Comparison of ENCODE assay signal across 11 mouse cellular contexts in genomic region chr12:101807400-101807799, GRCm38 (mm10). TPM values are rescaled to one million over a fixed set of nuclear protein-coding genes. Genes with fewer than 3 reads are reported as not detected.
DNase-seq lines count a peak whose midpoint lies in the region; ATAC-seq and TF ChIP-seq lines count a peak whose summit lies in the region.
"Had no signal": no experiment of that assay in that cellular context is flagged by ENCODE, and none has a peak within 500 bp of the region (broad histone marks: within the 10 kb centered on the region; RNA-seq: fewer than 3 reads in every experiment).

No protein-coding gene starts in this region.

- no peaks in the 10 kb centered on the region for H3K9me3 ChIP-seq in stomach, postnatal 0 days (ENCODE audit: control insufficient read depth, low read length)
- H3K9me3 ChIP-seq: embryonic facial prominence, embryonic 13.5 days had no signal

- H3K27ac ChIP-seq in stomach, postnatal 0 days (replicated peaks): no peak overlapping the region
- H3K27ac ChIP-seq: embryonic facial prominence, embryonic 13.5 days had no signal

- peak; percentile 49; the same call in 1 of the 2 replicates for ATAC-seq in stomach, postnatal 0 days (ENCODE audit: low FRiP score, low TSS enrichment)
- ATAC-seq: liver, postnatal 0 days had no signal

- 71% methylated on average over 2 of the region's 2 CpGs for WGBS in stomach, postnatal 0 days

- TF ChIP-seq EP300 in stomach, postnatal 0 days (optimal IDR thresholded peaks at IDR 0.05): no peak

- no peak overlapping the region for H3K4me2 ChIP-seq in stomach, postnatal 0 days (replicated peaks; ENCODE audit: low read depth)
- H3K4me2 ChIP-seq: embryonic facial prominence, embryonic 13.5 days had no signal

- no peak overlapping the region for H3K4me3 ChIP-seq in stomach, postnatal 0 days (ENCODE audit: low read depth, low read length)
- H3K4me3 ChIP-seq: embryonic facial prominence, embryonic 13.5 days had no signal

- no peaks in the 10 kb centered on the region for H3K36me3 ChIP-seq in stomach, postnatal 0 days (ENCODE audit: control insufficient read depth, insufficient read depth, low read length)

- DNase-seq in gastrocnemius, postnatal 10 days: peak; percentile 19
- DNase-seq in gastrocnemius, adult 18-20 months (ENCODE audit: low spot score): no peak
- DNase-seq in ovary, postnatal 36 days (ENCODE audit: low spot score): peak; percentile 38
- DNase-seq in ovary, postnatal 14 days (ENCODE audit: low spot score): no peak
- peak; percentile 38 to 46 for DNase-seq in kidney, postnatal 36 days
- DNase-seq in stomach, postnatal 0 days (ENCODE audit: low spot score): peak; percentile 24
- DNase-seq in testis, postnatal 10 days (ENCODE audit: low spot score): no peak
- no peak for DNase-seq in retina, embryonic 14.5 days (ENCODE audit: low spot score)
- DNase-seq: liver, postnatal 0 days had no signal

- no peak for TF ChIP-seq CTCF in stomach, postnatal 0 days (IDR thresholded peaks at IDR 0.05; ENCODE audit: low read depth)

- no peak overlapping the region for H3K9ac ChIP-seq in stomach, postnatal 0 days (ENCODE audit: low read length)
- H3K9ac ChIP-seq: embryonic facial prominence, embryonic 13.5 days; liver, postnatal 0 days had no signal

- H3K4me1 ChIP-seq in stomach, postnatal 0 days (replicated peaks; ENCODE audit: control insufficient read depth, insufficient read depth): no peaks in the 10 kb centered on the region

- H3K27me3 ChIP-seq in stomach, postnatal 0 days (ENCODE audit: control insufficient read depth, insufficient read depth, low read length): no peaks in the 10 kb centered on the region
- H3K27me3 ChIP-seq: embryonic facial prominence, embryonic 13.5 days had no signal

RNA-seq across cellular contexts. Expression of gene Fbln5, which starts 11.5 kb away (rescaled TPM):
- 10 to 100 TPM; 47.8 to 56.1 TPM for total RNA-seq in gastrocnemius, postnatal 10 days (2021)
- total RNA-seq in gastrocnemius, adult 18-20 months (2021): 10 to 100 TPM in 1 of 2 experiments, 1 to 10 TPM in 1; 9.6 to 14.7 TPM
- polyA plus RNA-seq in stomach, postnatal 0 days (2015; fragmentation: Nextera tagmentation; extraction: Ambion mirVana): 50.7 and 70.9 TPM in 2 replicates
- total RNA-seq: granulocyte monocyte progenitor cell, adult 5-6 weeks had no signal

Comparison
In these comparisons a context has a peak if more than half of its experiments do, and no peak if none do; other contexts are left out.
1. DNase-seq: peak in gastrocnemius, postnatal 10 days (single experiment), ovary, postnatal 36 days (single experiment), kidney, postnatal 36 days (2 of 2) and stomach, postnatal 0 days (single experiment); none in gastrocnemius, adult 18-20 months (single experiment), ovary, postnatal 14 days (single experiment), testis, postnatal 10 days (single experiment) and retina, embryonic 14.5 days (single experiment).